Mouse (Mus musculus) embryonic facial prominence, embryonic 13.5 days (tissue): ENCODE results near the gene Zfp831. TPM values are rescaled to one million over a fixed set of nuclear protein-coding genes. Genes with fewer than 3 reads are reported as not detected.

Experiments used
- ATAC-seq: fragments of 200-750 bp; cut with Nextera tagmentation; 2 replicates; pipeline ENCODE4 v1.8.0; 2017; ENCODE audit warnings: low read depth; ENCODE audit not compliant: insufficient number of reproducible peaks, insufficient read depth, low FRiP score, low TSS enrichment
- H3K27ac ChIP-seq: fragments of 300-500 bp; sonication (generic); 2 replicates; pipeline ENCODE4 v1.5.1; 2015; ENCODE audit warnings: moderate library complexity, mild to moderate bottlenecking, inconsistent platforms
- H3K27me3 ChIP-seq: fragments of 300-500 bp; sonication (generic); 2 replicates; pipeline ENCODE4 v1.6.1; 2015; ENCODE audit warnings: mild to moderate bottlenecking, inconsistent platforms
- H3K36me3 ChIP-seq: fragments of 300-500 bp; sonication (generic); 2 replicates; pipeline ENCODE4 v1.6.1; 2015; ENCODE audit warnings: mild to moderate bottlenecking, inconsistent platforms
- H3K4me1 ChIP-seq: fragments of 300-500 bp; sonication (generic); 2 replicates; pipeline ENCODE4 v1.6.1; 2015; ENCODE audit warnings: inconsistent platforms
- H3K4me2 ChIP-seq: fragments of 300-500 bp; sonication (generic); 2 replicates; pipeline ENCODE4 v1.6.1; 2015; ENCODE audit warnings: moderate library complexity, mild to moderate bottlenecking, inconsistent platforms
- H3K4me3 ChIP-seq: fragments of 300-500 bp; sonication (generic); 2 replicates; pipeline ENCODE4 v1.5.1; 2015; ENCODE audit warnings: mild to moderate bottlenecking, inconsistent platforms
- H3K9ac ChIP-seq: fragments of 300-500 bp; sonication (generic); 2 replicates; pipeline ENCODE4 v1.6.1; 2015; ENCODE audit warnings: mild to moderate bottlenecking, inconsistent platforms
- H3K9me3 ChIP-seq: fragments of 300-500 bp; sonication (generic); 2 replicates; pipeline ENCODE4 v1.6.1; 2016; ENCODE audit warnings: inconsistent platforms
- WGBS: fragments of 180-500 bp; shearing (Covaris S2); methylation state at CpG from one replicate; pipeline ENCODE4 v1.1.7; 2015; ENCODE audit warnings: mixed read lengths; 5-methylcytosine and 5-hydroxymethylcytosine counted together
- polyA plus RNA-seq: library from polyadenylated mRNA; unstranded; fragments of >200 nt; fragmentation: Nextera tagmentation; extraction: Ambion mirVana; gene quantifications from 2 replicates; pipeline ENCODE4 v1.2.1, GENCODE M21; 2015

Gene Zfp831
- polyA plus RNA-seq, 1 experiment from 2014 or later, result 0.07 TPM

DNA sequence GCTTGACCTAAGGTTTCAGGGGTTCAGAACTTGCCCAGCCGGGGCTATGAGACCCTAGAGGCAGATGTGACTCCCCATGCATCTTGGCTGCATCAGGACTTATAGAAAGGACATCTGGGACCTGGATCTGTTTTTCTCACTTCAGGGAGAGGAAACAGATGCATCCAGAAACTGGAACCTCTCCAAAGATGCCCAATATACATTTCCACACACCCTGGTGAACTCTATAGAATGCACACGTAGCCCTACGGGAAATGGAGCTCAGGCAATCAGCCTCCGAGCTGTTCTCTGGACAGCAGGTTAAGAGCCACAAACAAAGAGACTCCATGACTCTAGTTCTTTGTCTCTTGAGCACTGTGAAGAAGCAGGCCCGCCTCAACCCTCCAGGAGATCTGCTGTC lies 37.0 kb upstream of the Zfp831 start:
- no peak overlapping the region for H3K4me2 ChIP-seq
- H3K27me3 ChIP-seq, result no peaks in the 10 kb centered on the region
- no peak for ATAC-seq
- 70% methylated on average over 5 of the region's 5 CpGs for WGBS
- no peak overlapping the region for H3K9ac ChIP-seq
- no peaks in the 10 kb centered on the region for H3K36me3 ChIP-seq
- H3K4me3 ChIP-seq, result no peak overlapping the region
- no peak overlapping the region; the same call in 1 of the 2 replicates for H3K27ac ChIP-seq
- H3K9me3 ChIP-seq, result no peaks in the 10 kb centered on the region
- H3K4me1 ChIP-seq, result no peaks in the 10 kb centered on the region; the same call in 1 of the 2 replicates

DNA sequence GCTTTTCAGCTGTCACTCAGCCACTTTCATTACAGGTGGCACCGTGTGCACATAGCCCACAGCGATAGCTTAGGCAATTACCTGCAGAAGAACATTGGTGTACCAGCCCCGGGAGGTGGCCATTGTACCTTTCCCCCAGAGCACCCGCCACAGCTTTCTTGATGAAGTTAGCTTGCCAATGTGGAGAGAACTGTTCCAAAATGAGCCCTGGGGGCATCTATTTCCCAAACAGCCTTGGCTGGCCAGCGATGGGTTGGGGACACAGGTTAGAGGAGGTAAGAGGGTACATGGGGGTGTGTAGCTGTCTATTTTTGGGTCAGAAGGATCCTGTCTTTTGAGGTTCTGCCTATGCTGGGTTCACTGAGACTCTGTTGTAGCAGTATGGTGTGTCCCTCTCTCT lies 33.4 kb upstream of the Zfp831 start:
- Histone ChIP-seq H3K36me3 (no peaks in the 10 kb centered on the region), H3K9ac (no peak overlapping the region), H3K4me1 (no peaks in the 10 kb centered on the region), H3K4me2 (no peak overlapping the region), H3K27me3 (no peaks in the 10 kb centered on the region), H3K9me3 (no peaks in the 10 kb centered on the region), H3K27ac (no peak overlapping the region), H3K4me3 (no peak overlapping the region)
- 75% methylated on average over 5 of the region's 5 CpGs for WGBS
- no peak for ATAC-seq

DNA sequence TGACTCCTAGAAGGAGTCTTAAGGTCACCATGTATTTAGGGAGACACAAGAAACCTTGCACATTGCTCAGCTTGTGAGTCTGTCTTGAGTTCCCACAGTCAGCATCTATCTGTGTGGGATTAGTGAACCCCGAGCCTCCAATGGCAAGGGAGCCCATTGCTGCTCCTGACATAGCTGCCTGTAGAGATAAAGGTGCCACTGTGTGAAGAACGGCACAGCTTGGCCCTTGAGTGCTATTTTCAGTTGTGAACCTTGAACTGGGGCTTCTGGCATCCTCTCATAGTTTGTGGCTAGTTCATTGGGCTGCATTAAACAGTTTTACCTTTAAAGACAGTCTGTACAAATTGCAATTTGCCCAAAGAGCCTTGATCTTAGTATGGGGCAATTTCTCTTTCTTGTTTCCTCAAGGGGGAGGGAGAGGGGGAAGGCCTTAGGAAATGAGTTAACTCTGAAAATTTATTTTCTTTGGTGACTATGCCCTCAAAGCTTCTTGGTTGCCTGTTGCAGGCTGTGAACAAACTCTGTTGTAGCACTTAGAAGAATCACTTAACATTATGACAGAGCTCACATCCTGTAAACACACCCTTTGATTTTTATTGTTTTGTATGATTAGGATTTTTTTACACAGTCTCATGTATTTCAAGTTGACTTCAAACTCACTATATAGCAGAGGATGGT lies 30.8 kb upstream of the Zfp831 start:
- 85% methylated on average over 2 of the region's 2 CpGs for WGBS
- Histone ChIP-seq H3K27ac (no peak overlapping the region), H3K4me1 (no peaks in the 10 kb centered on the region), H3K4me2 (no peak overlapping the region), H3K9me3 (no peaks in the 10 kb centered on the region), H3K4me3 (no peak overlapping the region), H3K27me3 (no peaks in the 10 kb centered on the region), H3K36me3 (no peaks in the 10 kb centered on the region), H3K9ac (no peak overlapping the region)
- no peak for ATAC-seq

DNA sequence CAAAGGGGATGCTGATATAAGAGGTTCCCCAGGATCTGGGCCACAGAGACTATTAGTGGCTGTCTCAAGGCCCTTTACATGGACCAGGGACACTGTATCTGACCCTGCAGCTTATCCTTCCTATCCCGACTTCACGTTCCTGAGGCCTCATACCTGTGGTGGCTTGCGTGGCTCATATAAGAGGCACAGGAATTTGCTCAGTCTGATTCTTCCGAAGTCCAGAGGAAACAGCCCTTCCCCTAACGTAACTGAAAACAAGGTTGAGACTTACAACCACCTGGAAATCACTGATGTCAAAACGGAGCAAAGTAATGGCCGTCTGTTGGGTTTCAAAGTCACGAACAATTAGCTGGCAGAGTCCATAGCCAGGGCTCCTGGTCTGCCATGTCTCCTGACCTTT lies 30.1 kb upstream of the Zfp831 start:
- H3K27me3 ChIP-seq, result no peaks in the 10 kb centered on the region
- 73% methylated on average over 8 of the region's 8 CpGs for WGBS
- no peak for ATAC-seq
- no peaks in the 10 kb centered on the region for H3K9me3 ChIP-seq
- H3K4me1 ChIP-seq, result no peaks in the 10 kb centered on the region
- no peak overlapping the region for H3K9ac ChIP-seq
- no peak overlapping the region for H3K4me3 ChIP-seq
- no peak overlapping the region for H3K4me2 ChIP-seq
- H3K36me3 ChIP-seq, result no peaks in the 10 kb centered on the region
- no peak overlapping the region for H3K27ac ChIP-seq

DNA sequence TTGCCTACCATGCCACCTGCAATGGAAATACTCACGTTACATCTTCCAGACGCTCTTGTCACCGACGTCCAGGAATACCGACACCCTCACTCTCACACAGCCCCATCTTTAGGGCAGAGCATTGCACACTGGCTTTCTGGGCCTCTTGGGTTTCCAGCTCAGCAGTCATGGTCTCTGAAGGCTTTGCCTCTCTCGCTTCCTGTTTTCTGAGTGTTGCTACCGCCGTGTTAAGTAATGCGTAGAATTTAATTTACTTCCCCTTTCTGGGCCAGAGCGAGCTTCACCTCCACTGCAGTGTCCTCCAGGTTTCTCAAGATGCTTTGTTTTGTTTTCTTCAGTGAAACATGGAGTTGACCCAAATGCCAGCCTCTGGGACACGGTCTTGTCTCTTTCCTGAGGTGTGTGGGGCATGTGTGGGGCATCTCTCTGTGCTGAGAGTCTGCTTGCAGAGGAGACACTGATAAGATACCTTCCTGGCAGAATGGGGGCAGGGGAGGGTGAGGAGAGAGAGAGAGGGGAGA lies 29.4 kb upstream of the Zfp831 start:
- Histone ChIP-seq H3K27me3 (no peaks in the 10 kb centered on the region), H3K4me1 (no peaks in the 10 kb centered on the region), H3K27ac (no peak overlapping the region), H3K4me3 (no peak overlapping the region), H3K36me3 (no peaks in the 10 kb centered on the region), H3K4me2 (no peak overlapping the region), H3K9ac (no peak overlapping the region), H3K9me3 (no peaks in the 10 kb centered on the region)
- WGBS, result 76% methylated on average over 11 of the region's 11 CpGs
- no peak for ATAC-seq

DNA sequence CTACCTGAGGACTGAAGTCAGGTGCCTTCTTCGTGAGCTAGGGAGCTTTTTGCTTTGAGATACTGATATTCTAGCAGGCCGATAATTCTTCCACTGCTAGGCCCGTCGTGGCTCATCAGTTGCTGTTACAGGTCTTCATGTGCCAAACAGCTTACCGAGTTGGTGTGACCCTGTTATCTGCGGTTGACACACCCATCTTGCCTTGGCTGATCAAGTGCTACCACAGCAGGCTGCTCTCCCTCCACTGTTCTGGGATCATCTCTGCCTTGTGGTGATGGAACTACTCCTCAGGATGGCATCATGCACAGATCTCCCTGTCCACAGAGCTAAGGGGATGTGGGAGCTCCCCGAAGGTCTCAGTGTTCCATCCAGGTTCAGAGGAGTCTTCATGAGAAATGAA lies 21.5 kb upstream of the Zfp831 start:
- ATAC-seq, result no peak
- Histone ChIP-seq H3K27ac (no peak overlapping the region), H3K9me3 (no peaks in the 10 kb centered on the region), H3K4me2 (no peak overlapping the region), H3K4me1 (no peaks in the 10 kb centered on the region), H3K9ac (no peak overlapping the region), H3K4me3 (no peak overlapping the region), H3K27me3 (no peaks in the 10 kb centered on the region), H3K36me3 (no peaks in the 10 kb centered on the region)
- WGBS, result 89% methylated on average over 7 of the region's 7 CpGs

DNA sequence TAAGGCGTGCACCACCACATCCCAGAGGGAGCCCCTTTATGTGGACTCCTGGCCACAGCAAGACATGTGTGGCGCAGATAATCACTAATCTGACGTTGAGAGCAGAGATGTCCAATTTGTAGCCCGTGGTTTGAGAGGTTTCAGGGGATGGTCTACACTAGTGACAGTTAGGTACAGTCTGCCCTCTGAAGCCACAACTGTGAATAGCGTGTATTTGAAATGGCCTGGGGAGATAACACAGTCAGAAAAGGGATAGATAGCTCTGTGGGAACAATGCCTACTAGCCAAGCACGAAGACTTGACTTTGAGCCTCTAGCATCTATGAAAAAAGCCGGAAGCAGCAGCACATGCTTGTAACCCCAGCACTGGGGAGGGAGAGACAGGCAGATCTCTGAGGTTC lies 18.9 kb upstream of the Zfp831 start:
- Histone ChIP-seq H3K9ac (no peak overlapping the region), H3K4me3 (no peak overlapping the region), H3K36me3 (no peaks in the 10 kb centered on the region), H3K4me1 (no peaks in the 10 kb centered on the region), H3K27ac (no peak overlapping the region), H3K9me3 (no peaks in the 10 kb centered on the region), H3K27me3 (no peaks in the 10 kb centered on the region), H3K4me2 (no peak overlapping the region)
- 83% methylated on average over 7 of the region's 7 CpGs for WGBS
- no peak for ATAC-seq

DNA sequence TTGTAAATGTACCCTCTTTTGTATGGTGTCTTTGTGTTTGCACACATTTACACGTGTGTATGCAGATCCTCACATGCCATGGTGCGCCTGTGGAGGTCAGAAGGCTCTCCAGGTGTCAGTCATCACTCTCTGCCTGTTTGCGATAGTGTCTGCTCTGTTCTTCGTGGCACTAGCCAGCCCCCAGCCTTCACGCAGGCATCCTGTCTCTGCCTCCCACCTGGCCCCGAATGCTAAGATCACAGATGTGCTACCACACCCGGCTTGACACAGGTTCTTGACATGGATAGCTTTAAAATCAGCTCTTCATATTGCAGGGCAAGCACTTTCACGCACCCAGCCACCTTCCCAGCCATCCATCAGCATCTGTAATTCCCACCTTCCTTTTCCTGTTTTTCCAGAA lies 16.3 kb upstream of the Zfp831 start:
- no peak for ATAC-seq
- Histone ChIP-seq H3K9me3 (no peaks in the 10 kb centered on the region), H3K4me3 (no peak overlapping the region), H3K27me3 (no peaks in the 10 kb centered on the region), H3K36me3 (no peaks in the 10 kb centered on the region), H3K4me2 (no peak overlapping the region), H3K27ac (no peak overlapping the region), H3K4me1 (no peaks in the 10 kb centered on the region), H3K9ac (no peak overlapping the region)
- WGBS, result 79% methylated on average over 8 of the region's 8 CpGs

DNA sequence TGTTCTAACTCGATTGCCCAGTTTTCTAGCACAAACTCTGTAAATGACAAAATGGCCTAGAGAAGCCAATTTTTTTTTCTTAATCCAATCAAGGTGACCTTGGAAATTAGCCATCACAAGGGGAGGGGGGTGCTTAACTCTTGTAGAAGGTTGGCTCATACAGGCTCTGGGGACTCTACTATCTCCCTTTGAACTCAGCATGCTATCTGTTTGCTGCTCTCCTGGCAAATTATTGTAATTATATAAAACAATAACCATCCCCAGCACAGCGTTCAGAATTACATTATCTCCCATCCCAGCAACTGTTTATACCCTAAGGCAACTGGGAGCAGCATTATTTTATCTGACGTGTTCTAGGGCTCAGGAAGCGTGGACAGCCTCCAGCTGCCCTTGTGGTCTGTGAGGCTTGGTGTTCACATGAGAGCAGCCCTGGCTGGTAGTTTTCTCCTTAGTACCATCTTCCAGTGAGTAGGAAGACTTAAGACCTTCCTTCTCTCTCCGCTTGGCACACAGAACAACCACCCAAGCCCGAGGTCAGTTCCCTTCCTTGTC lies 14.0 kb upstream of the Zfp831 start:
- Histone ChIP-seq H3K9ac (no peak overlapping the region), H3K4me3 (no peak overlapping the region), H3K9me3 (no peaks in the 10 kb centered on the region), H3K4me2 (no peak overlapping the region), H3K4me1 (no peaks in the 10 kb centered on the region), H3K27ac (no peak overlapping the region), H3K36me3 (no peaks in the 10 kb centered on the region), H3K27me3 (no peaks in the 10 kb centered on the region)
- 56% methylated on average over 6 of the region's 6 CpGs for WGBS
- no peak for ATAC-seq

DNA sequence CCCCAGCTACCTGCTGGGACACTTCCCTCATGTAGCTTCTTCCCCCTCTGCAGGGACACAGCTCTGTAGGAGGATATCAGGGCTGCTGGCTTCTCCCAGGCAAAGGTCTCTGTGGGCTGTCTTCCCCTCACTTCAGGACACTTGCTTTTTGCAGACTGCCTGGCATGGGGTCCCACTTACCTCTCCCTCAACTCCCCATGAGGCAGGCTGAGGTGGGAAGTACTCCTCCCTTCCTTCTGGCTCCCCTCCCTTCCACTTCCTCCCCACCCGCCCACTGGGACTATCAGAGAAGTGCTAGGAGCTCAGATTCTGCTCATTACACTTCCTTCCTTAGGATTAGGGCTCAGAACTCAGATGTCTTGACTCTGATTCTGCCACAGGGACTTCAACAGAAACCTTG lies 6.6 kb upstream of the Zfp831 start:
- Histone ChIP-seq H3K4me2 (no peak overlapping the region), H3K36me3 (no peaks in the 10 kb centered on the region)

DNA sequence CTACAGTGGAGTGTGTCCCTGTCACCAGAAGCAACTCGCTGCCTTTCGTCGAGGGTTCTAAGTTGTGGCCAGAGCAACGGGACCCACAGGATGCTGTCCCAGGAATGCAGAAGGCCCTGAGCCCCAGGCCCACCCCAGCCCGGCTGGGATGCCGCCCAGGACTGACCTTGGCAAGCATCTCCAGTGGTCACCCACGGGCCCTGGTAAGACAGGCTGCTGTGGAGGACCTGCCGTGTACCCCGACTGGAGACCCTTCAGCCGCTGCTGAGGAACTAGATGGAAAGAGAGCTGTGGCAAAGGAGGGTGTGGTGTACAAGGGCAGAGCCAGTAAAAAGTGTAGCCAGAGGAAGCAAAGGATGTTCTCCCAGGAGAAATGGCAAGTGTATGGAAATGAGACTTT lies 1.6 kb downstream of the Zfp831 start:
- Histone ChIP-seq H3K27ac (no peak overlapping the region), H3K4me3 (no peak overlapping the region), H3K4me1 (no peaks in the 10 kb centered on the region), H3K9me3 (0 out of 2 replicates have a peak, but pooled peaks cover 5% of the 10 kb centered on the region), H3K9ac (no peak overlapping the region), H3K27me3 (no peaks in the 10 kb centered on the region), H3K36me3 (no peaks in the 10 kb centered on the region), H3K4me2 (no peak overlapping the region)
- 89% methylated on average over 10 of the region's 10 CpGs for WGBS
- no peak for ATAC-seq

More for the DNA sequence above, 6.6 kb upstream of the Zfp831 start:
- ATAC-seq, result no peak
- no peak overlapping the region for H3K4me3 ChIP-seq
- no peaks in the 10 kb centered on the region for H3K9me3 ChIP-seq
- H3K9ac ChIP-seq, result no peak overlapping the region
- no peaks in the 10 kb centered on the region for H3K27me3 ChIP-seq
- H3K4me1 ChIP-seq, result no peaks in the 10 kb centered on the region
- H3K27ac ChIP-seq, result no peak overlapping the region
- 59% methylated on average over 1 of the region's 1 CpGs for WGBS

DNA sequence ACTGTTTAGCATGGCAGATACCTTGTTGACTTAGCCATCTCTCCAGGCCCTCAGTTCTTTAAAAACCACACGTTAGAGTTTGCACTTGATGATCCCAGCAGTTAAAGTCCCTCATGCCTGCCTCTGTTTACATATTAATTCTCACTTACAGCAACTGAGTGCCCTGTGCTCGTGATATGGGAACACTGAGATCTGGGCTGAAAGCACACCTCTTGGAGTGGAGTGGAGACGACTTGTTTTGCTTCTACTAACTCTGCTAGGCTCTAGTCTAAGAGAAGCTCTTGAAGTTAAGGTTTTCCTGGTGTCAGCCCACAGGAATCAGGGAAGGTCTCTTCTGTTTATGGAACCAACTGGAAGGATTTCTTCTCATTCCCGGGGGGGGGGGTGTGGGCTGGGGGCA lies 9.5 kb downstream of the Zfp831 start:
- Histone ChIP-seq H3K9ac (no peak overlapping the region), H3K4me1 (no peaks in the 10 kb centered on the region), H3K9me3 (0 out of 2 replicates have a peak, but pooled peaks cover 5% of the 10 kb centered on the region), H3K4me3 (no peak overlapping the region), H3K27ac (no peak overlapping the region), H3K36me3 (no peaks in the 10 kb centered on the region), H3K4me2 (no peak overlapping the region), H3K27me3 (no peaks in the 10 kb centered on the region)
- 74% methylated on average over 4 of the region's 4 CpGs for WGBS
- ATAC-seq, result no peak
